18 mouse cellular contexts compared by ENCODE assay signal in the genomic region with DNA sequence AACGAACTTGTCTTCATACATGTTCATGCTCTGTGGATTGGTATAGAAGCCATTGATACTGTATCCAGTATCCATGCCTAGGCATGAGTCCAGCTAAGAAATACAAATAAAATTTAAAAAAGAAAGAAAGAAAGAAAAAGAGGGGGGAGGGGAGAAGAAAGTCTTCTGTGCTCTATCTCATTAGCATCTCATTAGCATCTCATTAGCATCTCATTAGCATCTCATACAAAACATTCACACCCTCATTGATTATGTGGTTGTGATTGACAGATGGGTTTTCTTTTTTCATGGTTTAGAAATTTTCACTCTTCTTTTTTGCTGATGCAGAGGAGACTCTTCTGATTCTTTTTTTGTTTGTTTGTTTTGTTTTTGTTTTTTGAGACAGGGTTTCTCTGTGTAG.
"Had no signal": no experiment of that assay in that cellular context is flagged by ENCODE, and none has a peak within 500 bp of the region (broad histone marks: within the 10 kb centered on the region; RNA-seq: fewer than 3 reads in every experiment).

No protein-coding gene starts in this region.

- H3K36me3 ChIP-seq: liver, embryonic 15.5 days; lung, embryonic 15.5 days; midbrain, embryonic 12.5 days; stomach, embryonic 15.5 days had no signal

- ATAC-seq: liver, postnatal 0 days; lung, postnatal 0 days; midbrain, embryonic 15.5 days had no signal

- H3K4me3 ChIP-seq: liver, embryonic 15.5 days; lung, embryonic 15.5 days; megakaryocyte, embryonic 14.5 days; midbrain, embryonic 12.5 days; midbrain, embryonic 15.5 days; neural tube, embryonic 12.5 days; stomach, embryonic 15.5 days had no signal

- H3K9me3 ChIP-seq: liver, embryonic 15.5 days; lung, embryonic 15.5 days; megakaryocyte, embryonic 14.5 days; midbrain, embryonic 12.5 days; midbrain, embryonic 15.5 days; neural tube, embryonic 12.5 days; stomach, embryonic 15.5 days had no signal

- H3K27ac ChIP-seq: liver, embryonic 15.5 days; lung, embryonic 15.5 days; macrophage; midbrain, embryonic 12.5 days; midbrain, embryonic 15.5 days; neural tube, embryonic 12.5 days; stomach, embryonic 15.5 days; stomach, postnatal 0 days had no signal

- H3K27me3 ChIP-seq: midbrain, embryonic 12.5 days; midbrain, embryonic 15.5 days; neural tube, embryonic 12.5 days had no signal

- H3K9ac ChIP-seq: liver, embryonic 15.5 days; liver, postnatal 0 days; lung, embryonic 15.5 days; midbrain, embryonic 12.5 days; midbrain, embryonic 15.5 days; neural tube, embryonic 12.5 days; stomach, embryonic 15.5 days had no signal

- DNase-seq: liver, postnatal 0 days; lung, adult 2 months; lung, postnatal 14 days; lung, postnatal 36 days; right cerebral cortex, postnatal 14 days; thymus, adult 2 months; thymus, postnatal 25 days; thymus, postnatal 4 days had no signal

- H3K4me2 ChIP-seq: liver, embryonic 15.5 days; lung, embryonic 15.5 days; midbrain, embryonic 12.5 days; midbrain, embryonic 15.5 days; neural tube, embryonic 12.5 days; stomach, embryonic 15.5 days had no signal
